ENCODE assay signal across 8 mouse cellular contexts in genomic region chr13:96010861-96011511, GRCm38 (mm10).
DNase-seq lines count a peak whose midpoint lies in the region; ATAC-seq lines count a peak whose summit lies in the region.

No protein-coding gene starts in this region.

- no peaks in the 10 kb centered on the region for H3K36me3 ChIP-seq in kidney, embryonic 14.5 days (ENCODE audit: control insufficient read depth, insufficient read depth, low read length)
- H3K36me3 ChIP-seq in midbrain, embryonic 15.5 days (replicated peaks), result no peaks in the 10 kb centered on the region

- H3K4me3 ChIP-seq in kidney, embryonic 14.5 days (ENCODE audit: low read length), result no peak overlapping the region
- no peak overlapping the region for H3K4me3 ChIP-seq in midbrain, embryonic 15.5 days

- no peaks in the 10 kb centered on the region for H3K27me3 ChIP-seq in kidney, embryonic 14.5 days (ENCODE audit: control insufficient read depth, insufficient read depth, low read length)
- H3K27me3 ChIP-seq in midbrain, embryonic 15.5 days (replicated peaks), result no peaks in the 10 kb centered on the region

- DNase-seq in kidney, postnatal 10 days, result no peak
- DNase-seq in ZHBTc4 (ENCODE audit: low read depth, low spot score), result peak; percentile 9
- DNase-seq in urinary bladder, adult 18-20 months (ENCODE audit: low spot score in 2 of 2), result no peak
- no peak for DNase-seq in layer of hippocampus, postnatal 10 days (ENCODE audit: low spot score in 2 of 2)
- DNase-seq in heart, postnatal 36 days, result no peak

- H3K9ac ChIP-seq in kidney, embryonic 14.5 days (ENCODE audit: low read depth, low read length), result no peak overlapping the region
- no peak overlapping the region for H3K9ac ChIP-seq in midbrain, embryonic 15.5 days

- intact Hi-C loops in heart, postnatal 36 days (cut with DNase I), result no loop called here

- peak; percentile 81 for ATAC-seq in kidney, embryonic 14.5 days (ENCODE audit: low FRiP score, low TSS enrichment)
- ATAC-seq in hematopoietic stem cell, adult 5-6 weeks (replicated peaks in 1 of 2; ENCODE audit: insufficient read depth in 1 of 2, low FRiP score in 2 of 2, low TSS enrichment in 1 of 2, low read depth in 1 of 2, poor library complexity in 2 of 2, severe bottlenecking in 2 of 2), result peak; percentile 37 to 64; a peak in 3 of 4 replicates
- ATAC-seq in midbrain, embryonic 15.5 days (replicated peaks), result peak; percentile 70

- 24% methylated on average over 11 of the region's 11 CpGs for WGBS in kidney, embryonic 14.5 days
- 52% methylated on average over 11 of the region's 11 CpGs for whole genome bisulfite sequencing in midbrain, embryonic 15.5 days

- H3K4me2 ChIP-seq in kidney, embryonic 14.5 days (replicated peaks; ENCODE audit: low read depth, low read length), result 0 out of 2 replicates have a peak overlapping the region, but pooled peaks have one; percentile 8
- no peak overlapping the region for H3K4me2 ChIP-seq in midbrain, embryonic 15.5 days

- H3K4me1 ChIP-seq in kidney, embryonic 14.5 days (ENCODE audit: control insufficient read depth, insufficient read depth, low read length), result peaks cover 5% of the 10 kb centered on the region; the same call in 1 of the 2 replicates
- H3K4me1 ChIP-seq in midbrain, embryonic 15.5 days, result no peaks in the 10 kb centered on the region; the same call in 1 of the 2 replicates

- H3K27ac ChIP-seq in kidney, embryonic 14.5 days (ENCODE audit: low read depth, low read length), result no peak overlapping the region
- H3K27ac ChIP-seq in midbrain, embryonic 15.5 days, result no peak overlapping the region

- H3K9me3 ChIP-seq in kidney, embryonic 14.5 days (ENCODE audit: control insufficient read depth, low read length), result no peaks in the 10 kb centered on the region
- no peaks in the 10 kb centered on the region for H3K9me3 ChIP-seq in midbrain, embryonic 15.5 days
